ENCODE assay signal across 24 mouse cellular contexts in genomic region chr16:40593161-40593560, GRCm38 (mm10).
"Had no signal": no experiment of that assay in that cellular context is flagged by ENCODE, and none has a peak within 500 bp of the region (broad histone marks: within the 10 kb centered on the region; RNA-seq: fewer than 3 reads in every experiment).

No protein-coding gene starts in this region.

- H3K4me3 ChIP-seq: gastrocnemius, adult 2 months; heart, adult 2 months; heart, embryonic 13.5 days; heart, embryonic 15.5 days; hindbrain, embryonic 13.5 days; hindbrain, embryonic 15.5 days; limb, embryonic 13.5 days; limb, embryonic 15.5 days; liver, embryonic 12.5 days had no signal

- H3K27ac ChIP-seq: gastrocnemius, adult 2 months; heart, adult 2 months; heart, embryonic 13.5 days; heart, embryonic 15.5 days; hindbrain, embryonic 13.5 days; hindbrain, embryonic 15.5 days; hindbrain, postnatal 0 days; limb, embryonic 13.5 days; limb, embryonic 15.5 days; liver, embryonic 12.5 days had no signal

- H3K9ac ChIP-seq: heart, embryonic 13.5 days; heart, embryonic 15.5 days; hindbrain, embryonic 13.5 days; hindbrain, embryonic 15.5 days; limb, embryonic 13.5 days; limb, embryonic 15.5 days; liver, embryonic 12.5 days had no signal

- ATAC-seq: hindbrain, postnatal 0 days; liver, embryonic 12.5 days had no signal

- H3K27me3 ChIP-seq: heart, embryonic 13.5 days; heart, embryonic 15.5 days; hindbrain, embryonic 13.5 days; hindbrain, embryonic 15.5 days; limb, embryonic 13.5 days; limb, embryonic 15.5 days; liver, embryonic 12.5 days had no signal

- DNase-seq: gastrocnemius, adult 2 months; gastrocnemius, postnatal 14 days; gastrocnemius, postnatal 36 days; heart, adult 11 months; heart, adult 2 months; heart, postnatal 14 days; heart, postnatal 36 days; kidney, adult 18-20 months; kidney, adult 8-10 months; kidney, postnatal 10 days; kidney, postnatal 25 days; kidney, postnatal 4 days; layer of hippocampus, adult 9-11 months; layer of hippocampus, postnatal 36 days; left cerebral cortex, postnatal 4 days had no signal

- H3K9me3 ChIP-seq: heart, embryonic 13.5 days; heart, embryonic 15.5 days; hindbrain, embryonic 13.5 days; hindbrain, embryonic 15.5 days; limb, embryonic 13.5 days; limb, embryonic 15.5 days; liver, embryonic 12.5 days had no signal

- H3K4me1 ChIP-seq: heart, embryonic 13.5 days; heart, embryonic 15.5 days; hindbrain, embryonic 13.5 days; hindbrain, embryonic 15.5 days; limb, embryonic 15.5 days; liver, embryonic 12.5 days had no signal

- H3K4me2 ChIP-seq: heart, embryonic 11.5 days; heart, embryonic 13.5 days; heart, embryonic 15.5 days; hindbrain, embryonic 13.5 days; hindbrain, embryonic 15.5 days; limb, embryonic 13.5 days; limb, embryonic 15.5 days; liver, embryonic 12.5 days had no signal

- H3K36me3 ChIP-seq: heart, embryonic 13.5 days; heart, embryonic 15.5 days; hindbrain, embryonic 13.5 days; hindbrain, embryonic 15.5 days; limb, embryonic 13.5 days; limb, embryonic 15.5 days; liver, embryonic 12.5 days had no signal
